In the genomic region with DNA sequence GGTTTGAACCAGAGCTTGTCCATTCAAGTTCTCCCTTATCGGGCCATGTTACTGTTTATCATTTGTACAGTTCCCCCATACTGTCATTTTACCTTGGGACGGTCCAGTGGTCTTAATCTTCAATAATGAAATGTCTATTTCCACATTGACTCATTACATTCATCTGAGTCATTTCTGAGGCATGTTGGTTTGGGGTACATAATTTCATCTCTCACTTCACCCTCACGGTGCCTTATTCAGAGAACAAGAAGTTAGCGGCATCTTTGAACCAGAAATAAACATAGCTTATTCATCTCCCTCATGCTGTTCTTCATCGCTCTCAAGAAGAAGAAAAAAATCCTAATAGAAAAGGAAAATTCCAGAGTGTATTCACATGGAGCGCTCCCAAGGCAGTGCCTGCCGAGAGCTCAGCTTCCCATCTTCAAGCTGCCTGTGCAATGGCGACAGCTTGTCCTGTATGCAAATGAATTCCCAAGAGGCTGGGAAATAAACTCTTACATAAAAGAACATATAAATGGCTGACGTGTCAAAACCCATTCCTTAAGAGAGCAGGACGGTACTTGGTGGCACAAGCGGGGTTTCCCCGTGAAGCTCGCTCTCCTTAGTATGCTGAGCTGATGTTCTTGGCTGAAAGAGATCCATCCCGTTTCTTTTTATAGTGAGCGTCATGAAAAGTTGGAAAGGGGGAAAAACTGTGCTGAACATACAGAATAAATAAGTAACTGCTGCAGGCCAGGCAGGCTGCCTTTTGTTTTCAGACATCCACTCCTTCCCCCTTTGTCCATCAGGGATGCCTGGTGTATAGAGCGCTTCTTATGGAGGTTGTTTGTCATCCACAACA, we compare ENCODE assay signal across 12 mouse cellular contexts.
DNase-seq lines count a peak whose midpoint lies in the region; ATAC-seq lines count a peak whose summit lies in the region.
"Had no signal": no experiment of that assay in that cellular context is flagged by ENCODE, and none has a peak within 500 bp of the region (broad histone marks: within the 10 kb centered on the region; RNA-seq: fewer than 3 reads in every experiment).

No protein-coding gene starts in this region.

- ATAC-seq in frontal cortex, adult (ENCODE audit: low TSS enrichment) = peak; percentile 71
- ATAC-seq in hindbrain, embryonic 15.5 days (ENCODE audit: low FRiP score, low read depth) = no peak
- ATAC-seq in activated CD4-positive, CD25-positive, alpha-beta regulatory T cell, adult 4 months = no peak
- ATAC-seq: liver, embryonic 12.5 days had no signal

- no peaks in the 10 kb centered on the region; the same call in 1 of the 2 replicates for H3K27me3 ChIP-seq in embryonic facial prominence, embryonic 10.5 days (replicated peaks; ENCODE audit: low read depth, poor library complexity, severe bottlenecking)
- no peaks in the 10 kb centered on the region for H3K27me3 ChIP-seq in hindbrain, embryonic 15.5 days
- H3K27me3 ChIP-seq: liver, embryonic 12.5 days had no signal

- peak overlapping the region; percentile 20 for H3K4me2 ChIP-seq in hindbrain, embryonic 15.5 days
- H3K4me2 ChIP-seq: liver, embryonic 12.5 days had no signal

- no peak overlapping the region for H3K9ac ChIP-seq in hindbrain, embryonic 15.5 days
- H3K9ac ChIP-seq: liver, embryonic 12.5 days had no signal

- H3K36me3 ChIP-seq in embryonic facial prominence, embryonic 10.5 days (replicated peaks) = no peaks in the 10 kb centered on the region
- no peaks in the 10 kb centered on the region for H3K36me3 ChIP-seq in hindbrain, embryonic 15.5 days
- H3K36me3 ChIP-seq: liver, embryonic 12.5 days had no signal

- peaks cover 99% of the 10 kb centered on the region for H3K4me1 ChIP-seq in embryonic facial prominence, embryonic 10.5 days
- H3K4me1 ChIP-seq in hindbrain, embryonic 15.5 days (replicated peaks) = peaks cover 99% of the 10 kb centered on the region
- H3K4me1 ChIP-seq: liver, embryonic 12.5 days had no signal

- 75% methylated on average over 16 of the region's 16 CpGs for WGBS in embryonic facial prominence, embryonic 10.5 days
- WGBS in hindbrain, embryonic 15.5 days = 12% methylated on average over 16 of the region's 16 CpGs

- H3K9me3 ChIP-seq in embryonic facial prominence, embryonic 10.5 days = no peaks in the 10 kb centered on the region
- H3K9me3 ChIP-seq in hindbrain, embryonic 15.5 days = no peaks in the 10 kb centered on the region
- H3K9me3 ChIP-seq: liver, embryonic 12.5 days had no signal

- intact Hi-C loops in heart, postnatal 25 days (cut with DNase I) = no loop called here

- H3K27ac ChIP-seq in embryonic facial prominence, embryonic 10.5 days (replicated peaks) = peak overlapping the region; percentile 44
- H3K27ac ChIP-seq in hindbrain, embryonic 15.5 days (replicated peaks) = 0 out of 2 replicates have a peak overlapping the region, but pooled peaks have one; percentile 16
- H3K27ac ChIP-seq: liver, embryonic 12.5 days had no signal

- no peak overlapping the region for H3K4me3 ChIP-seq in embryonic facial prominence, embryonic 10.5 days
- no peak overlapping the region for H3K4me3 ChIP-seq in hindbrain, embryonic 15.5 days
- H3K4me3 ChIP-seq: liver, embryonic 12.5 days had no signal

- DNase-seq in frontal cortex, postnatal 25 days (ENCODE audit: low spot score in 2 of 2) = no peak
- no peak for DNase-seq in embryonic facial prominence, embryonic 10.5 days (ENCODE audit: low spot score)
- DNase-seq in neural tube, embryonic 10.5 days (ENCODE audit: extremely low spot score, low spot score) = peak; percentile 32
- DNase-seq in cerebellum, postnatal 10 days = no peak
- no peak for DNase-seq in heart, postnatal 25 days (ENCODE audit: low spot score)
- DNase-seq: B cell, adult 2 months; cerebellum, postnatal 14 days; gastrocnemius, postnatal 25 days had no signal
